Mouse (Mus musculus): ENCODE results near the gene Cdhr4. TPM values are rescaled to one million over a fixed set of nuclear protein-coding genes. Genes with fewer than 3 reads are reported as not detected.

Cdhr4 gene
- polyA plus RNA-seq (2016; fragmentation: Nextera tagmentation; extraction: Ambion mirVana) = 6.5 and 11.9 TPM in 2 replicates

- H3K9me3 ChIP-seq (replicated peaks) = no peaks in the 10 kb centered on the region
- no peak within 1 kb of the TSS for H3K27ac ChIP-seq
- H3K4me3 ChIP-seq = no peak within 1 kb of the TSS
- H3K36me3 ChIP-seq = no peaks in the 10 kb centered on the region
- DNase-seq (ENCODE audit: low spot score) = no peak
- no peaks in the 10 kb centered on the region for H3K27me3 ChIP-seq (ENCODE audit: low read depth, poor library complexity, severe bottlenecking)
- 68% methylated on average over 2 of the region's 2 CpGs for WGBS
- H3K4me1 ChIP-seq = peaks cover 11% of the 10 kb centered on the region
Observed at GRCm38 (mm10) chr9:107992197-107992596, at the start of gene Cdhr4. Cdhr4 (plus strand) TSS chr9:107992497.

- no peak overlapping the region for H3K27ac ChIP-seq
- no peaks in the 10 kb centered on the region for H3K27me3 ChIP-seq (ENCODE audit: low read depth, poor library complexity, severe bottlenecking)
- WGBS = 92% methylated on average over 31 of the region's 31 CpGs
- H3K4me1 ChIP-seq = peaks cover 21% of the 10 kb centered on the region
- DNase-seq (ENCODE audit: low spot score) = no peak
- H3K36me3 ChIP-seq = peaks cover 18% of the 10 kb centered on the region
- H3K4me3 ChIP-seq = no peak overlapping the region
- no peaks in the 10 kb centered on the region for H3K9me3 ChIP-seq (replicated peaks)
Observed at GRCm38 (mm10) chr9:107947241-107948194, 44.8 kb upstream of the Cdhr4 start.

GRCm38 (mm10) chr9:107949184-107949921 lies 42.9 kb upstream of the Cdhr4 start:
- DNase-seq (ENCODE audit: low spot score) = no peak
- no peaks in the 10 kb centered on the region for H3K9me3 ChIP-seq (replicated peaks)

GRCm38 (mm10) chr9:107949922-107950235 lies 42.4 kb upstream of the Cdhr4 start, which contains the start of gene Traip:
Traip (plus strand) TSS chr9:107950136.
- no peaks in the 10 kb centered on the region for H3K27me3 ChIP-seq (ENCODE audit: low read depth, poor library complexity, severe bottlenecking)
- peak within 1 kb of the TSS; percentile 70 for H3K4me3 ChIP-seq
- peaks cover 21% of the 10 kb centered on the region for H3K4me1 ChIP-seq
- H3K36me3 ChIP-seq = peaks cover 18% of the 10 kb centered on the region
- DNase-seq (ENCODE audit: low spot score) = no peak
- WGBS = 93% methylated on average over 10 of the region's 10 CpGs
- no peaks in the 10 kb centered on the region for H3K9me3 ChIP-seq (replicated peaks)
- H3K27ac ChIP-seq = peak within 1 kb of the TSS; percentile 85

More at GRCm38 (mm10) chr9:107949184-107949921, 42.9 kb upstream of the Cdhr4 start:
- H3K27ac ChIP-seq = peak overlapping the region; percentile 42; the same call in 1 of the 2 replicates
- peaks cover 18% of the 10 kb centered on the region for H3K36me3 ChIP-seq
- H3K4me3 ChIP-seq = no peak overlapping the region
- WGBS = 83% methylated on average over 13 of the region's 13 CpGs
- no peaks in the 10 kb centered on the region for H3K27me3 ChIP-seq (ENCODE audit: low read depth, poor library complexity, severe bottlenecking)
- H3K4me1 ChIP-seq = peaks cover 21% of the 10 kb centered on the region

- Histone ChIP-seq H3K9me3 (replicated peaks) (no peaks in the 10 kb centered on the region), H3K27ac (peak overlapping the region; percentile 85), H3K27me3 (ENCODE audit: low read depth, poor library complexity, severe bottlenecking) (no peaks in the 10 kb centered on the region), H3K4me1 (peaks cover 21% of the 10 kb centered on the region), H3K4me3 (peak overlapping the region; percentile 70), H3K36me3 (peaks cover 23% of the 10 kb centered on the region)
- DNase-seq (ENCODE audit: low spot score) = peak; percentile 94
- 13% methylated on average over 45 of the region's 45 CpGs for WGBS
Observed at GRCm38 (mm10) chr9:107950460-107951355, 41.6 kb upstream of the Cdhr4 start.

- WGBS = 80% methylated on average over 6 of the region's 6 CpGs
- H3K27me3 ChIP-seq (ENCODE audit: low read depth, poor library complexity, severe bottlenecking) = no peaks in the 10 kb centered on the region
- H3K27ac ChIP-seq = no peak overlapping the region
- peaks cover 56% of the 10 kb centered on the region for H3K36me3 ChIP-seq
- peaks cover 20% of the 10 kb centered on the region for H3K4me1 ChIP-seq
- DNase-seq (ENCODE audit: low spot score) = no peak
- no peak overlapping the region for H3K4me3 ChIP-seq
- H3K9me3 ChIP-seq (replicated peaks) = no peaks in the 10 kb centered on the region
Observed at GRCm38 (mm10) chr9:107955613-107956289, 36.5 kb upstream of the Cdhr4 start.

- Histone ChIP-seq H3K27ac (no peak overlapping the region), H3K4me3 (no peak overlapping the region), H3K27me3 (ENCODE audit: low read depth, poor library complexity, severe bottlenecking) (no peaks in the 10 kb centered on the region), H3K4me1 (peaks cover 14% of the 10 kb centered on the region), H3K9me3 (replicated peaks) (no peaks in the 10 kb centered on the region), H3K36me3 (peaks cover 70% of the 10 kb centered on the region)
- no peak for DNase-seq (ENCODE audit: low spot score)
- 71% methylated on average over 6 of the region's 6 CpGs for WGBS
Observed at GRCm38 (mm10) chr9:107957141-107957540, 35.2 kb upstream of the Cdhr4 start.

- Histone ChIP-seq H3K4me3 (no peak overlapping the region), H3K27ac (no peak overlapping the region), H3K27me3 (ENCODE audit: low read depth, poor library complexity, severe bottlenecking) (no peaks in the 10 kb centered on the region), H3K4me1 (peaks cover 13% of the 10 kb centered on the region), H3K9me3 (replicated peaks) (no peaks in the 10 kb centered on the region), H3K36me3 (peaks cover 95% of the 10 kb centered on the region)
- DNase-seq (ENCODE audit: low spot score) = no peak
- 18% methylated on average over 6 of the region's 6 CpGs for WGBS
Observed at GRCm38 (mm10) chr9:107959896-107960295, 32.4 kb upstream of the Cdhr4 start.

GRCm38 (mm10) chr9:107960928-107961327 lies 31.4 kb upstream of the Cdhr4 start:
- peaks cover 98% of the 10 kb centered on the region for H3K36me3 ChIP-seq
- no peak overlapping the region for H3K27ac ChIP-seq
- DNase-seq (ENCODE audit: low spot score) = no peak
- H3K9me3 ChIP-seq (replicated peaks) = no peaks in the 10 kb centered on the region
- H3K27me3 ChIP-seq (ENCODE audit: low read depth, poor library complexity, severe bottlenecking) = no peaks in the 10 kb centered on the region
- 85% methylated on average over 4 of the region's 4 CpGs for WGBS
- H3K4me1 ChIP-seq = peaks cover 13% of the 10 kb centered on the region
- no peak overlapping the region for H3K4me3 ChIP-seq

GRCm38 (mm10) chr9:107961351-107961762 lies 30.9 kb upstream of the Cdhr4 start:
- DNase-seq (ENCODE audit: low spot score) = no peak
- Histone ChIP-seq H3K36me3 (peaks cover 97% of the 10 kb centered on the region), H3K27me3 (ENCODE audit: low read depth, poor library complexity, severe bottlenecking) (no peaks in the 10 kb centered on the region), H3K4me3 (no peak overlapping the region), H3K9me3 (replicated peaks) (no peaks in the 10 kb centered on the region), H3K4me1 (peaks cover 13% of the 10 kb centered on the region), H3K27ac (0 out of 2 replicates have a peak overlapping the region, but pooled peaks have one; percentile 7)
- 92% methylated on average over 10 of the region's 10 CpGs for WGBS

- DNase-seq (ENCODE audit: low spot score) = no peak
- peaks cover 97% of the 10 kb centered on the region for H3K36me3 ChIP-seq
- no peak overlapping the region for H3K4me3 ChIP-seq
- 57% methylated on average over 5 of the region's 5 CpGs for WGBS
- no peaks in the 10 kb centered on the region for H3K9me3 ChIP-seq (replicated peaks)
- no peaks in the 10 kb centered on the region for H3K27me3 ChIP-seq (ENCODE audit: low read depth, poor library complexity, severe bottlenecking)
- 0 out of 2 replicates have a peak overlapping the region, but pooled peaks have one; percentile 7 for H3K27ac ChIP-seq
- H3K4me1 ChIP-seq = peaks cover 13% of the 10 kb centered on the region
Observed at GRCm38 (mm10) chr9:107961881-107962280, 30.4 kb upstream of the Cdhr4 start.

- H3K4me1 ChIP-seq = peaks cover 13% of the 10 kb centered on the region
- no peaks in the 10 kb centered on the region for H3K9me3 ChIP-seq (replicated peaks)
- H3K27me3 ChIP-seq (ENCODE audit: low read depth, poor library complexity, severe bottlenecking) = no peaks in the 10 kb centered on the region
- 89% methylated on average over 9 of the region's 9 CpGs for WGBS
- peaks cover 96% of the 10 kb centered on the region for H3K36me3 ChIP-seq
- no peak for DNase-seq (ENCODE audit: low spot score)
- 0 out of 2 replicates have a peak overlapping the region, but pooled peaks have one; percentile 21 for H3K27ac ChIP-seq
- no peak overlapping the region for H3K4me3 ChIP-seq
Observed at GRCm38 (mm10) chr9:107962916-107963315, 29.4 kb upstream of the Cdhr4 start.

Data from limb, embryonic 10.5 days (tissue).